Mouse (Mus musculus): ENCODE measurements around the gene Fndc7. TPM values are rescaled to one million over a fixed set of nuclear protein-coding genes. Genes with fewer than 3 reads are reported as not detected.
"Not testable (repeated sequence)": the region's sequence is repeated elsewhere in the genome, so short reads cannot be mapped to it uniquely, and the experiment has no call there.

The Fndc7 gene
- polyA plus RNA-seq, 1 experiment from 2014 or later: 0.05 TPM

DNA sequence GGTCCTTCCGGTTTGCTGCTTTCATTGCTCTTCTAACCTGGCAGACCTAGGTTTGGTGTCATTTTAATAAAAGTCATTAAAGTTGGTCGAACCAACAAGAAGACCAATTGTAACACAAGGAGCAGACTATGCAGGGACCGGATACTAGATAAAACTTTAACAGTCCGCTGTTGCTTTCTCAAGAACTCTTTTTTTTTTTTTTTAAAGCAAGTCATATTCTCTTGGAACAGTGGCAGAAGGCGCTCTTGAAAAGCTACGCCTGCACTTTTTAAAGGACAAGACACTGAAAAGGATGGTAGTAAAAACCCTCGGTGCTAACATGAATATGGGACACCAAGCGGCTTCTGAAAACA lies 50.2 kb downstream of the Fndc7 start:
- WGBS: 11% methylated on average over 8 of the region's 8 CpGs

DNA sequence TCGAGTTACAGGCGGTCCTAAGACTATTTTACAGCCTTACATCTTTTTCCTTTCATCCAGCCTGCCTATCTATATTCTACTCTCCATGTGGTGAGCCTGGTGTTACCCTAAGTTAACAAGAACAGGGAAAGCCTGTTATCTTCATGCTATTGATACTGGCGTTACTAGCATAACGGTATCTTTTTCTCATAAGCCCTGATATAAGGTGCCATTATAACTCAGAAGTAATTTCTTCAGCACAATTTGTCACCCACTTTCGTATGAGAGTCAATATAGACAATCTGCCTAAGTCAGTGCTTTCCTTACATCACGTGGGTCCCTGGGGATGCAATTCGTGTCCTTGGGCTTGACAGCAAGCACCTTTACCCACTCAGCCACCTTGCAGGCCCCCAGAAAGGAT lies 50.8 kb downstream of the Fndc7 start:
- H3K27ac ChIP-seq (ENCODE audit: low read depth, low read length): no peak overlapping the region
- H3K4me3 ChIP-seq (ENCODE audit: low read length): no peak overlapping the region
- WGBS: 83% methylated on average over 7 of the region's 7 CpGs
- no peaks in the 10 kb centered on the region for H3K9me3 ChIP-seq (ENCODE audit: control insufficient read depth, low read length)
- no peaks in the 10 kb centered on the region for H3K36me3 ChIP-seq (ENCODE audit: control insufficient read depth, insufficient read depth, low read length)
- H3K9ac ChIP-seq (ENCODE audit: low read depth, low read length): no peak overlapping the region
- peaks cover 8% of the 10 kb centered on the region for H3K4me1 ChIP-seq (ENCODE audit: control insufficient read depth, insufficient read depth, low read depth, low read length)
- H3K27me3 ChIP-seq (replicated peaks; ENCODE audit: control insufficient read depth, insufficient read depth, low read length): no peaks in the 10 kb centered on the region
- peak overlapping the region; percentile 69 for H3K4me2 ChIP-seq (ENCODE audit: low read length)
- no peak for ATAC-seq

More for the DNA sequence above, 50.2 kb downstream of the Fndc7 start:
- H3K4me3 ChIP-seq (ENCODE audit: low read length): peak overlapping the region; percentile 86
- no peaks in the 10 kb centered on the region for H3K36me3 ChIP-seq (ENCODE audit: control insufficient read depth, insufficient read depth, low read length)
- peaks cover 8% of the 10 kb centered on the region for H3K4me1 ChIP-seq (ENCODE audit: control insufficient read depth, insufficient read depth, low read depth, low read length)
- peak overlapping the region; percentile 83 for H3K27ac ChIP-seq (ENCODE audit: low read depth, low read length)
- H3K9ac ChIP-seq (ENCODE audit: low read depth, low read length): peak overlapping the region; percentile 82
- H3K9me3 ChIP-seq (ENCODE audit: control insufficient read depth, low read length): no peaks in the 10 kb centered on the region
- H3K27me3 ChIP-seq (replicated peaks; ENCODE audit: control insufficient read depth, insufficient read depth, low read length): no peaks in the 10 kb centered on the region
- peak overlapping the region; percentile 69 for H3K4me2 ChIP-seq (ENCODE audit: low read length)
- no peak for ATAC-seq

DNA sequence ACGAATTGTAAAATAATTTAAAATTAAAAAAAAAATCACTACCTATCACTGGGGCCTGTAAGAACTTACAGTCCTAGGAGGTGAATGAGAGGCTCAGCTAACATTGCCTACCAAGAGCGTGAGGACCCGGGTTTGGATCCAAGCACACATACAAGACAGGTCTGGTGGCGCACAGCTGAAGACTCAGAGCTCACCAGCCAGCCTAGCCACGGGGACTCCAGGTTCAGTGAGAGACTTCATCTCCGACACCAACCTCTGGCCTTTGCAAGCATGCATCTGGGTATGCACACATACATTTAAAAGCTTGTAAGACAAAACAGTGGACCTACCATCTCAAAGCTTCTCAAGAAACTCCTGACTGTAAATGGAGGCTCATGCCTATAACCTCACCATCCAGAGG lies 52.9 kb downstream of the Fndc7 start:
- Histone ChIP-seq H3K4me2 (ENCODE audit: low read length) (no peak overlapping the region), H3K4me1 (ENCODE audit: control insufficient read depth, insufficient read depth, low read depth, low read length) (peaks cover 8% of the 10 kb centered on the region), H3K36me3 (ENCODE audit: control insufficient read depth, insufficient read depth, low read length) (no peaks in the 10 kb centered on the region), H3K27ac (ENCODE audit: low read depth, low read length) (no peak overlapping the region), H3K27me3 (replicated peaks; ENCODE audit: control insufficient read depth, insufficient read depth, low read length) (no peaks in the 10 kb centered on the region), H3K9me3 (ENCODE audit: control insufficient read depth, low read length) (no peaks in the 10 kb centered on the region), H3K4me3 (ENCODE audit: low read length) (no peak overlapping the region), H3K9ac (ENCODE audit: low read depth, low read length) (no peak overlapping the region)
- no peak for ATAC-seq
- WGBS: 94% methylated on average over 6 of the region's 6 CpGs

DNA sequence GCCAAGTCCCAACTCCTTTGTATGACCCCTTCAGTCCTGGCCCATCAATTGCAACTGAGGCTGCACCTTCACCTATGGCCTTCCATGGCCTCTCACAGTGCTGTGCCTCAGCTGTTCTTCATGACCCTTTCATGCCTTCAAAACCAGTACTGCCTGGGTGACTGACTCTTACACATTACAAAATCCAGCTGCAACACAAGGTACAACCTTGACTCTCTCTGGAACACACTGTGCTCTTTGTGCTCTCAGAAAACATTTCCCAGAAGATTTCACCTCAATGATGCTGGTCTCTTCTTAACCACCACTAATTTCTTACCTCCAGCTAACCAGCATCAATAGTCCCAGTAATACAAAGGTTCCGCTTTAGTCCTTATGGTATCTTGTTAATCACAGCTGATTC lies 56.1 kb downstream of the Fndc7 start:
- H3K27ac ChIP-seq (ENCODE audit: low read depth, low read length); H3K4me3 ChIP-seq (ENCODE audit: low read length); H3K9ac ChIP-seq (ENCODE audit: low read depth, low read length); ATAC-seq; H3K36me3 ChIP-seq (ENCODE audit: control insufficient read depth, insufficient read depth, low read length); H3K4me2 ChIP-seq (ENCODE audit: low read length); H3K4me1 ChIP-seq (ENCODE audit: control insufficient read depth, insufficient read depth, low read depth, low read length); H3K9me3 ChIP-seq (ENCODE audit: control insufficient read depth, low read length); H3K27me3 ChIP-seq (replicated peaks; ENCODE audit: control insufficient read depth, insufficient read depth, low read length): not testable (repeated sequence)
- WGBS: 97% methylated on average over 1 of the region's 1 CpGs

DNA sequence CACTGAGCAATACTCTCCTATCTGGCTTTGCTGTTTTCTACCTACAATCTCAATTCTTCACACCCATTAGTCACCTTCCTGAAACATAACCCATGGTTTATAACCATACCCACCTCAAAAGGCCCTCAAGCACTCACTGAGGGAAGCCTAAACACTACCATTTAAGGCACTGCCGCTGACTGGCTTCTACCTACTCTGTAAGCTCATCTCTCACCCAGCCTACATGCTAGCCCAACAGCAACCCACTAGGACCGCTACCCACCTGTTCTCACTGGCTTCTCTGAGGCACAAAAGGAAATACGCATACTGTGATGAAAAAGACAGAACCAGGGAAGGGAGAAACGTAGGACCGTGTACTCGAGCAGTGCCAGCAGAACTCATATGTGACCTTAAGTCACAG lies 58.1 kb downstream of the Fndc7 start:
- Histone ChIP-seq H3K27ac (ENCODE audit: low read depth, low read length) (no peak overlapping the region), H3K9ac (ENCODE audit: low read depth, low read length) (no peak overlapping the region), H3K4me1 (ENCODE audit: control insufficient read depth, insufficient read depth, low read depth, low read length) (no peaks in the 10 kb centered on the region), H3K4me2 (ENCODE audit: low read length) (no peak overlapping the region), H3K36me3 (ENCODE audit: control insufficient read depth, insufficient read depth, low read length) (no peaks in the 10 kb centered on the region), H3K4me3 (ENCODE audit: low read length) (no peak overlapping the region), H3K9me3 (ENCODE audit: control insufficient read depth, low read length) (no peaks in the 10 kb centered on the region), H3K27me3 (replicated peaks; ENCODE audit: control insufficient read depth, insufficient read depth, low read length) (no peaks in the 10 kb centered on the region)
- ATAC-seq: no peak
- 94% methylated on average over 6 of the region's 6 CpGs for WGBS

DNA sequence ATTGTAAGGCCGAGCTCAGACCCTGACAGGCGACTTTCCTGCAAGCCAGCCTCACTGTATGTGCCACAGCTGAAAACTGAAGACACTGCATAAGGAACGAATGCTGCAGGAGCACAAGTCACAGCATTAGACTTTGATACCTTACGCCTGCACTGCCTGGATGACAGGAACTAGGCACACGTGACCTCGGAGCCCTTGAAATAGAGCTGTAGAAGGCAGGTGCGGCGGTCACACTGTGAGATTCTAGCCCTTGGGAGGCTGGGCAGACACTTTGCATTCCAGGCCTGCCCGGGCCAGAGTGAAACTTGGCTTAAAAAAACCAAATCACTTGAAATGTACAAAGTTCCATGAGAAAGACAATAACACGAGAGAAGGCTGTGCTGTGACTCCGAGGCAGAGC lies 59.3 kb downstream of the Fndc7 start:
- no peak overlapping the region for H3K9ac ChIP-seq (ENCODE audit: low read depth, low read length)
- no peaks in the 10 kb centered on the region for H3K9me3 ChIP-seq (ENCODE audit: control insufficient read depth, low read length)
- 87% methylated on average over 11 of the region's 11 CpGs for WGBS
- no peak for ATAC-seq
- H3K4me1 ChIP-seq (ENCODE audit: control insufficient read depth, insufficient read depth, low read depth, low read length): no peaks in the 10 kb centered on the region
- no peaks in the 10 kb centered on the region for H3K27me3 ChIP-seq (replicated peaks; ENCODE audit: control insufficient read depth, insufficient read depth, low read length)
- no peak overlapping the region for H3K4me2 ChIP-seq (ENCODE audit: low read length)
- H3K27ac ChIP-seq (ENCODE audit: low read depth, low read length): no peak overlapping the region
- no peak overlapping the region for H3K4me3 ChIP-seq (ENCODE audit: low read length)
- H3K36me3 ChIP-seq (ENCODE audit: control insufficient read depth, insufficient read depth, low read length): 0 out of 2 replicates have a peak, but pooled peaks cover 2% of the 10 kb centered on the region

DNA sequence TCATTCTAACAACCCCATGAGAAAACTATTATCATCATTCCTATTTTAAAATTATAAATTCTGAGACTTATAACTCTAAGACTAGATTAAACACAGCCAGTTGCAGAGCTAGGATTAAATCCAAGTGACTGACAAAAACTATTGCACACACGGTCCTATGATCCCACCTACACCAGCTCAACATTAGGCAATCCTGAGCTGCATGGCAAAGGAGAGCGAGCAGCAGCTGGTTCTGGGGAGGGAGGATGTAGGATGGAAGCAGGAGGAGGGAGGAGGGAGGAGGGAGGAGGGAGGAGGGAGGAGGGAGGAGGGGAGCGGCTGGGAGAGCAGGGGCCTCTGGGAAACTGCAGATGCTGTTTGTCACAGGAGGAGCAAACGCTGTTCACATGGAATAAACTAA lies 74.2 kb downstream of the Fndc7 start:
- Histone ChIP-seq H3K4me1 (ENCODE audit: control insufficient read depth, insufficient read depth, low read depth, low read length) (no peaks in the 10 kb centered on the region), H3K4me2 (ENCODE audit: low read length) (no peak overlapping the region), H3K36me3 (ENCODE audit: control insufficient read depth, insufficient read depth, low read length) (no peaks in the 10 kb centered on the region), H3K9me3 (ENCODE audit: control insufficient read depth, low read length) (no peaks in the 10 kb centered on the region), H3K27ac (ENCODE audit: low read depth, low read length) (no peak overlapping the region), H3K9ac (ENCODE audit: low read depth, low read length) (no peak overlapping the region), H3K27me3 (replicated peaks; ENCODE audit: control insufficient read depth, insufficient read depth, low read length) (no peaks in the 10 kb centered on the region), H3K4me3 (ENCODE audit: low read length) (no peak overlapping the region)
- ATAC-seq: no peak
- WGBS: 76% methylated on average over 4 of the region's 4 CpGs

DNA sequence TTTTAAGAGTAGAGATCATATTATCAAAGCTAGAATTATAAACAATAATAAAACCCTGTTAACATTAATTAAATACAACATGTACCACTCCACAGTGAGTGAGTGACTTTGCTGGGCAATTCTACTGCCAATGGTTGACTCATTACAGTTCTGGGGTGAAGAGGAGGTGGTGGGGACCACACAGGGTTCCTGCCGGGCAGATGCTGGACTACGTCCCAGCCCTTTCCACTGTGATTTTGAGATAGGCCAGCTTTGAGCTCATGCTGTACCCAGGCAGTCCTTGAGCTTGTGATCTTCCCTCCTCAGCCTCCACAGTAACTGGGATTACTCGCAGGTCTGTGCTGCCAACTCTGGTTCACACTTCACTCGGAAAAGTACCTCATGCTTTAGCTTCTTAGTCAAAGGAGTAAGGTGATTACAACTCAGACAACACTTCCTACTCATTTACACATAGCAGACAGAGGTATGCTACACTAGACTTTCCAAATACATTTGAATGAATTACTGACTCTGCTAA lies 79.0 kb downstream of the Fndc7 start:
- no peak overlapping the region for H3K4me3 ChIP-seq (ENCODE audit: low read length)
- 84% methylated on average over 4 of the region's 4 CpGs for WGBS
- no peak overlapping the region for H3K9ac ChIP-seq (ENCODE audit: low read depth, low read length)
- ATAC-seq: no peak
- no peaks in the 10 kb centered on the region for H3K4me1 ChIP-seq (ENCODE audit: control insufficient read depth, insufficient read depth, low read depth, low read length)
- no peak overlapping the region for H3K27ac ChIP-seq (ENCODE audit: low read depth, low read length)
- no peaks in the 10 kb centered on the region for H3K27me3 ChIP-seq (replicated peaks; ENCODE audit: control insufficient read depth, insufficient read depth, low read length)
- H3K36me3 ChIP-seq (ENCODE audit: control insufficient read depth, insufficient read depth, low read length): no peaks in the 10 kb centered on the region
- no peaks in the 10 kb centered on the region for H3K9me3 ChIP-seq (ENCODE audit: control insufficient read depth, low read length)
- H3K4me2 ChIP-seq (ENCODE audit: low read length): no peak overlapping the region

DNA sequence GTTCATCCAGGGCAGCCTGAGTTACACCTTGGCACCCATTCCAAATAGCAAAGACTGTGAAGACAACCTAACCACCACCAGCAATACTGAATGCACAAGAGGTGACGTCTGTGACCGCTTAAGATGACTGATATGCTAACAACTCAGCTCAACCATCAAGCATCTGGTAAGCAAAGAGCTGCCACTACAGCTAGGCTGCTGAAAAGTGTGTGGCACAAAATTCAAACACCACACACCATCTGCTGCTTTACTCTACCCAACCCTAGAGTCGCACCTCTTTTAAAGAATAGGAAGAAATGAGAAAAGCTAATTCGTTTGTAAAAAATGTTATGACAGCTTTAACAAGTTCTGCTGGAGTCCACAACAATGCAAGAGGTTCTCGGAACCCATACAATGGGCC lies 84.2 kb downstream of the Fndc7 start:
- H3K4me3 ChIP-seq (ENCODE audit: low read length): no peak overlapping the region
- H3K4me1 ChIP-seq (ENCODE audit: control insufficient read depth, insufficient read depth, low read depth, low read length): no peaks in the 10 kb centered on the region
- 83% methylated on average over 5 of the region's 5 CpGs for WGBS
- no peak overlapping the region for H3K27ac ChIP-seq (ENCODE audit: low read depth, low read length)
- ATAC-seq: no peak
- H3K4me2 ChIP-seq (ENCODE audit: low read length): no peak overlapping the region
- no peak overlapping the region for H3K9ac ChIP-seq (ENCODE audit: low read depth, low read length)
- no peaks in the 10 kb centered on the region for H3K9me3 ChIP-seq (ENCODE audit: control insufficient read depth, low read length)
- no peaks in the 10 kb centered on the region for H3K27me3 ChIP-seq (replicated peaks; ENCODE audit: control insufficient read depth, insufficient read depth, low read length)
- peaks cover 29% of the 10 kb centered on the region for H3K36me3 ChIP-seq (ENCODE audit: control insufficient read depth, insufficient read depth, low read length)

Data from hindbrain, embryonic 16.5 days (tissue).